Mouse (Mus musculus): ENCODE data around the gene Ppef2.

Gene Ppef2

GRCm38 (mm10) chr5:92256218-92256617 lies at the start of gene Ppef2:
Gene Ppef2, minus strand, starts transcription at chr5:92256278.
- no peak for DNase-seq (ENCODE audit: low spot score)

DNA sequence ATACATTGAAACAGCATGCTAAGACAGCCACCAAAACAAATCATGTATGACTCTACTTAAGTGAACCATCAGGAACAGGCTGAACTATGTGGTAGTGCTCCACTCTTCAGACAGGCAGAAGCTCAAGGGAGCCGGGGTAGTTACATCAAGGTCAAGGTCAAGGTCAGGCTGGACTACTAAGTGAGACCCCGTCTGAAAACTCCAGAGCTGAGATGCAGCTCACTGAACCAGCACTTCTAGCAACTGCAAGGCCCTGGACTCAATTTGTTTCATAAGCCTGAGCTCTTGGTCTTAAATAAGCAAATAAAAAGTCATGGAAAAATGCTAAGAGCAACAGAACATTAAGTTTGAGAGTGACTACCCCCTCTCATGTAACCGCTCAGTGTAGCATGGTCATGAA lies 48.2 kb upstream of the Ppef2 start:
- no peak for DNase-seq (ENCODE audit: low spot score)

DNA sequence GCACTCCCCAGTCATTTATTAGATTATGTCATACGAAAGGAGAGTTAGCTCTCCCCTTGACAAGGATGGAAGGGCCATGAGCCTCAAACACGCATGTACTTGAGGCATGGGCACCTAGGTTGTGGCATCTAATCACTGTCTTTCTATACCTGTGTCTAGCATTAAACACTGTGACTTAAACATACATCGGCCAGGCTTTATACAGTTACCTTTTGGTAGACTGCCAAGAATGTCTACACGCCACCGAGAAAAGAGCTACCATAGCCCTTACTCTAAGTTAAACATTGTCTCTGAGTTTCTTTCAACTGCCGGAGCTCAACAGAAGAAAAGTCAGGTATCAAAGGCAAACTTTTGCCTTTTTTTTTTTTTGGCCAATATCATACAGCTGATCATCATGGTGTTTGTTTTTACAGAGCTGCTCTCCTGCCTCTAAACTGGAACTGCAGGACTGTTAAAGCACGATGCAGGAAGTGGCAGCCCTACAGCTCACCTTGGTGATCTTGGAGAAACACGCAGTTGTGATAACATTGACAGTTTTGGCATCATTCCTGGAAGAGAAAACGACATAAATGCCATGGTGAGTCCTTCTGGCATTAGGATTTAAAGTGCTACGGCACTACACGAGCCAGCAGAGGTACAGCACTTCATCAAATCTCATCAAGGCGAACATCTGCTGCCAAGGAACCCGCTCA lies 46.2 kb upstream of the Ppef2 start:
- no peak for DNase-seq (ENCODE audit: low spot score)

GRCm38 (mm10) chr5:92294525-92294924 lies 38.4 kb upstream of the Ppef2 start:
- DNase-seq (ENCODE audit: low spot score) = no peak

- DNase-seq (ENCODE audit: low spot score) = peak; percentile 79
These were observed 35.8 kb upstream of the Ppef2 start for GRCm38 (mm10) chr5:92291652-92292414.

GRCm38 (mm10) chr5:92287840-92288239 lies 31.8 kb upstream of the Ppef2 start:
- no peak for DNase-seq (ENCODE audit: low spot score)

- peak; percentile 22 for DNase-seq (ENCODE audit: low spot score)
These were observed 27.0 kb upstream of the Ppef2 start for GRCm38 (mm10) chr5:92283107-92283506.

DNA sequence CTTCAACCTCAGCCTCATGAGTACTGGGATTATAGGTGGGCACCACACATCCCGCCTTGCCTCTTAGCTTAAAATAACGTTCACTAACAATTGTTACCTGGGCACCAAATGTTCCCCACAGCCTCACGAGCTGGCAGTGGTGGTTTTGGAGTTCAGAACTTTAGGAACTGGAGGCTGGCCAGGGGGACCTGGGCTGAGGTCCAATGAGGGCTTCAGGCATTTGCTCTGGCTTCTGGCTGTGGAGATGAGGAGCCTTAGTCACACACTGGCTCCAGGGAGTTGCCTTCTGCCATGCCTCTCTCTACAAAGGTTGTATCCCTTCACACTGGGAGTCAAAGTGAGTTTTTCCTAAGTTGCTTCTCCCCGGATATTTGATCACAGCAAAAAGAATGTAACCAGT lies 26.5 kb upstream of the Ppef2 start:
- DNase-seq (ENCODE audit: low spot score) = no peak

DNA sequence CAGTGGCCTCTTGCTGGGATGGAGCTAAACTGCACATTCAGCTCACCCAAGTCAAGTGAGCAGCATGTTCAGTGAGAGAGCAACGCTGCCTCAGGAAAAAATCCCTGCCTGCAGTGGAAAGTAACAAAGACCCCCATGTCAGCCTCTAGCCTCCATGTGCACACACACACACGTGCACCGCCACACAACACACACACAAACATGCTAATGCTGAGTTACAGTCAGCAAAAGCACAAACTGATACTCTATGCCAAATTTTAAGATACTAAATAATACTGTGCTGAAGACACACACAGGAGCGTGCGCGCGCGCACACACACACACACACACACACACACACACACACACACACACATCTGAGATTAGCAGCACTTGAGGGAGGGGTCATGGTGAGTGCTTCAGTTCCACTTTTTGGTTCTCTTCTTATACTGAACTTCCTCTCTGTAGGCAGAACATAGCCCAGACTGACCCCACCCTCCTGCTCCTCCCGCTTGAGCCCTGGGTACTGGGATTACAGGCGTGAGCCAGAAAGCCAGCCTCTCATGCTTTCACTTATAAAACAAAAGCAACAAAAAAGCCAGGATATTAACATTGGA lies 23.0 kb upstream of the Ppef2 start:
- DNase-seq (ENCODE audit: low spot score) = no peak

- peak; percentile 92 for DNase-seq (ENCODE audit: low spot score)
These were observed 21.6 kb upstream of the Ppef2 start, which contains the start of gene Naaa for GRCm38 (mm10) chr5:92277437-92278394. Gene Naaa, minus strand, starts transcription at chr5:92278170.

DNA sequence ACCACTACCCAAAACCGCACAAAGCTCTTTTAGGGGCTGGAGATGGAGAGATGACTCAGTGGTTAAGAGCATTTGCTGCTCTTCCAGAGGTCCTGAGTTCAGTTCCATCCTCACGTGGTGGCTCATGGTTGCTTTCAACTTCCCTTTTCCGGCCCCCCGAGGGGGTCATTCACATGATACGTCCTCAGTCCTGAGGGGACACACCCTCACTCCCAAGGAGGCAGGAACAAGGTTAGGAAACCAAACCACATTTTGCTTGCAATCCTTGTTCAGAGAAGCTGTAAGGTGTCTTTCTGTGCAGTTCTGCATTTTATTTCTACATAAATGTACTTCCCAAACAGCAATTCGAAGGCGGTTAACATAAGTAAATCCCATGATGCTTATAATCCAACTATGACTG lies 14.4 kb upstream of the Ppef2 start:
- DNase-seq (ENCODE audit: low spot score) = no peak

DNA sequence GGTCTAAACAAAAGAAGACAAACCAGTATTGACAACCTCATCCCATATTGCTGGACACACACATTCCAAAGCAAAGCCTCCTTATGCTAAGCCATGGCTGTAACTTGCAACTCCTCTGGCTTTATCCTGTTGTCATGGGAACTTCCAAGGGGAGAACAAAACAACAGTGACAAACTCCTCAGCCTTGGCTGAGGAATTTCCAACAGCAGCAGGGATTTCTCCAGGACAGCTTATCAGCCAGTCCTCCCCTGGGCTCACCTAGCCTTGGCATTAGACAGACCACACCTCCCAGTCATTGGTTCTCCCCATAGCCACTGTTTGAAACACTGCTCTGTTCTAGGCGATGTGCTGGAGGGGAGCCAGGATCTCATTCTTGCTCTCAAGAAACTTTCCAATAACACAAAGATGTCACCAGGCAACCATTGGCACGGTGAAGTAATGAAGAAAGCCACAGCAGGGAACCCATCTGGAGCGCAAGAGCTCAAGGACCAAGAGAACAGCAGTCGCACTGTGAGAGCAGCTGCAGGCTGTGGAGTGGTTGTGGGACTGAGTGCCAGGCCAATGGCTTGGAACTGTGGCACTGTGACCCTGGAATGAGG lies 7.8 kb upstream of the Ppef2 start:
- DNase-seq (ENCODE audit: low spot score) = peak; percentile 62

GRCm38 (mm10) chr5:92262646-92263045 lies 6.6 kb upstream of the Ppef2 start:
- DNase-seq (ENCODE audit: low spot score) = no peak

GRCm38 (mm10) chr5:92254476-92254875 lies 1.6 kb downstream of the Ppef2 start:
- no peak for DNase-seq (ENCODE audit: low spot score)

- no peak for DNase-seq (ENCODE audit: low spot score)
These were observed 3.2 kb downstream of the Ppef2 start for GRCm38 (mm10) chr5:92252797-92253343.

GRCm38 (mm10) chr5:92252031-92252430 lies 4.0 kb downstream of the Ppef2 start:
- DNase-seq (ENCODE audit: low spot score) = no peak

DNA sequence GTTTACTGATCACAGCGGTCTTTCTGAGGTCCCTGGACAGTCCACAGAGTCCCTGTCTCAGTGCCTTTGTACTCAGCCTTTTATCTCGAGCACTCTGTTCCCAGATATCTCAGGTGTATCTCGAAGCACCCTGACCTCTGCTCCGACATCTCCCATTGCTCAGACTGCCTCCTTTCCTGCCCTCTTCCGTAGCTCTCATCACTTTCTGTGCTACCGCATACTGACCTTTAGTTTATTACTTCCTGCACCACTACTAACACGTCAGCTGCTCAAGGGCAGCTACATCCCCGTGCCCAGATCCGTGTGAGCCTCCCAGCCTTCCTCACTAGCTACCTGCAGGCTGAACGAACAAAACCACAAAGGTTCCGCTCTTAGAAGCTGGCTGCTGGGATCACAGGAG lies 7.5 kb downstream of the Ppef2 start:
- peak; percentile 64 for DNase-seq (ENCODE audit: low spot score)

DNA sequence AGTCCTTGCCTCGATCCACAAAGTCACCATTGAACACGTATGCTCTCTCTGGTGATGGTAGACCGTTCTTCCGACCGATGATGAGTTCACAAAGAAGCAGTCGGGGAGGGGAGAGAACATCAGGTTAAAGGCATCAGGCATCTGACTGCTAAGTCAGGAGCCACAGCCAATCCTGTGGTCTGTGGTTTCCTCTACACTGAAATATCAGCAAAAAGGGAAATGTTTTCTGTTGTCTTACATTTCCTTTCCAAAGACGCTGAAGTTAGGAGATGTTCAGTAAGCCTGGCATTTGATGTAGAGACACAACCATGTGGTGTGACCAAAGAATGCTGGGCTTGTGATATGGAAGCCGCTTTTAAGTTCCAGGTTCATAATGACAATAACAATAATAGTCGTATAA lies 10.6 kb downstream of the Ppef2 start:
- DNase-seq (ENCODE audit: low spot score) = no peak

DNA sequence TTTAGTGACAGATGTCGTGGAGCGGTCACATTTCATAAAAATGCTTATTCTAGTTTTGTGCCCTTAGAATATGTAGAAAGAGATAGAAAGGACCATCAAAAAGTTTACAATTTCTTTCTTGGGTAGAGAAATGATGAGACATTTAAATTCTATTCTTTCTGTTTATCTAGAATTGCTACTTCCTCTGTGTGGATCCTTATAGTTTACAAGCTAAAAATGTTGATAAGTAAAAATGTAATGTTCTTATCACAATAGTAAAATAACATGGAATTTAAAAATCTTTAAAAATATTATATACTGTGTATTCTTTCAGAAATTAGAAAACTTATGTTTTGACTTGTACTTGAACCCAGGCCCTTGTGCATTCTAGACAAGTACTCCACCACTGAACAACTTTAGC lies 11.2 kb downstream of the Ppef2 start:
- no peak for DNase-seq (ENCODE audit: low spot score)

DNA sequence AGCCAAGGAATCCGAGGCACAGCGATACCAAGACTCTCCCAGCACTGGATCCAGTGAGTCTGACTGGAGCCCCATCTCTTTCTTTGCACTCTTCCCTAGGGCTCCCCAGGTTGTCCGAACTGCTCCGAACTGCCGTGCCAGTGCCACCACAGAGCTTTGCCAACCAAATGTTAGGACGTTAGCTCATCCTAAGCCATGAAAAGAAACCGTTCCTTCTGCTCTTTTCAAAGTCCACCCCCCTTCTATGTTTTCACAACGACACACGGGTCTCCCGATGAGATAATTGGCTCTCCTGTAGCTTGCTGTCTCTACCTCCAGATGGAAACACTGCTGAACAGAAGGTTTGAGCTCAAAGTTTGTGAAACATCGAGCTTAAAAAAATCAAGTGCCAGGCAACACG lies 15.3 kb downstream of the Ppef2 start:
- no peak for DNase-seq (ENCODE audit: low spot score)

All from yolk sac, embryonic 10.5 days (tissue).